Mouse (Mus musculus) olfactory bulb, adult 2 months (tissue): ENCODE results near the gene H2al1f.
"Not testable (repeated sequence)": the region's sequence is repeated elsewhere in the genome, so short reads cannot be mapped to it uniquely, and the experiment has no call there.

ENCODE experiments used
- CTCF ChIP-seq: fragments of 200-500 bp; IDR thresholded peaks from 2 replicates; pipeline ENCODE4 v1.5.1; 2012; ENCODE audit warnings: low read depth, mild to moderate bottlenecking, low read length, moderate library complexity; ENCODE audit not compliant: insufficient read depth
- POLR2A ChIP-seq: fragments of 200-500 bp; IDR thresholded peaks from 2 replicates; pipeline ENCODE4 v1.6.1; 2012; ENCODE audit warnings: mild to moderate bottlenecking, low read depth, low read length, moderate library complexity; ENCODE audit not compliant: insufficient read depth

DNA sequence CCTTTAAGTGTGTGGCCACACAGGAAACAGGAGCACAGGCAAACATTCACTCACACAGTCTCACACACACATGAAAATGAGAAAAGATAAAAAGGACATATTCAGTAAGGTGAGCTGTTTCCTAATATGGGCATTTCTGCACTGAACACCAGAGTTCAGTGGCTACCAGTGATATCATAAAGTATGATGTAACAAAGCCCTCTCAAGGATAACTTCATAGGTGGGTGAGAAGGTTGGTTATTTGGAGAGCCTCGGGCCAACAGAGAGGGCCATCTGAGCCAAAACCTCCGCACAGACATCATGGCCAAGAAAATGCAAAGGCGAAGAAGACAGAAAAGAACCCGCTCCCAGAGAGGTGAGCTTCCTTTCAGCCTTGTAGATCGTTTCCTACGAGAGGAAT is 6.2 kb downstream of the H2al1f start, which contains the start of gene H2al1h:
- TF ChIP-seq CTCF, POLR2A: not testable (repeated sequence)
